Mouse (Mus musculus): ENCODE data around the gene Cep68.

Cep68 gene

DNA sequence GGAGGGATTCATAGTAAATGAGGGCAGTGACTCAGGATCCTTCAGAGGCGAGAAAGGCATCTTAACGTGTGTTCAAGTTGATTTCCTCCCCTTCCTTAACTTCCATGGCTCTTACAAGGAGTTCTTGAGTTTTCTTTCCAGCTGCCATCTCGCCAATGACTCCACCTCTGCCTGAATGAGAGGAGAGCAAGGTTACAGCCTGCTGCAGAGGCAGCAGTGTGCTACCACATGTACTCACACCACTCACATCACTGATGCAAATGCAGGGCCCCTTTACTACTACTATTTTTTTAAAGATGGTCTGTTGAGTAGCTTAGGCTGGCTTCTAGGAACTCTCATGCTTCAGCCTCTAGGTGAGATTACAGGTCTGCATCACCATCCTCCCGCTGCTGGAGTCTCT, 19.9 kb downstream of the Cep68 start:
- POLR2A ChIA-PET: interaction anchor here in 3 of 4 experiments (0.7 to 7.0 kb wide), 25 partner anchors 9 to 105 kb away, joined by 3 to 79 read pairs (median 13); partner anchors contain the start of genes Rab1a (in 3 of the 3), Cep68 (in 2 of the 3) and Slc1a4 (in 1 of the 3)
- CTCF ChIA-PET: no interaction called here

DNA sequence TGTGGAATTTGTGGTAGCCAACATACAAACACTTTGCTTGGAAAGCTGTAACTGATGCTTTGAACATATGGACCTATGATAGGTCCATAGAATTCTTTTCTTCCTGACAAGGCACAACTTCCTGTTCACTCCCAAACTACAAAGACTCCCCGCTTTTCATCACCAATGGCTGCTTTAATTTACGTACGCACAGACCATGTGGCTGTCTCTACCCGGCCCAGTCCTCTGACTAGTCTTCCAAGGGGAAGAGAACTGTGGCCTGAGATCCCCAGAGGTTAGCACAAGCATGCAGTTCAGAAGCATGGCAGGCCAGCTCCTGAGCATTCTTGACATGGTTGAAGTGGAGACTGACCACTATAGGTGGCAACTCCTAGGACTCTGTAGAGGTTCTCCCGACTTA, 20.6 kb downstream of the Cep68 start:
- ChIA-PET POLR2A (interaction anchor here in 3 of 4 experiments (0.8 to 7.0 kb wide), 20 partner anchors 8 to 112 kb away, joined by 3 to 79 read pairs (median 9); partner anchors contain the start of genes Rab1a (in 3 of the 3) and Cep68 (in 2 of the 3)), CTCF (no interaction called here)

DNA sequence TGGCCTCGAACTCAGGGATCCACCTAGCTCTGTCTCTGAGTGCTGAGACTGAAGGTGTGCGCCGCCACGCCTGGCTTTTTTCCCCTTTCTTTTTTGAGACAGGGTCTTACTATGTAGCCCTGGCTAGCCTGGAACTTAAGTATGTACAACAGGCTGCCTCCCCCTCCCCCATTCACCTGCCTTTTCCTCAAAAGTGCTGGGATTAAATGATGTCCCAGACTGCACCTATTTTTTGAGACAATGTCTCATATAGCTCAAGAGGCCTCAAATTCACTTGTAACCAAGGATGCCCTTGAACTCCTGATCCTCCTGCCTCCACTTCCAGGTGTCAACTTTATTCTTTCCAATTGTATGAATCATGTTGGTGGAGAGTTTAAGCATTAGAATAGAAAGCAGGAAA, 23.3 kb downstream of the Cep68 start:
- POLR2A ChIA-PET: interaction anchor here in 2 of 4 experiments (0.8 to 7.0 kb wide), 12 partner anchors 9 to 258 kb away, joined by 3 to 56 read pairs (median 5); partner anchors contain the start of genes Actr2 (in 1 of the 2) and Cep68 (in 1 of the 2)
- CTCF ChIA-PET: interaction anchor here in 2 of 4 experiments (0.6 kb wide), 2 partner anchors 10 to 12 kb away, joined by 3 read pairs; no protein-coding TSS in a partner anchor

DNA sequence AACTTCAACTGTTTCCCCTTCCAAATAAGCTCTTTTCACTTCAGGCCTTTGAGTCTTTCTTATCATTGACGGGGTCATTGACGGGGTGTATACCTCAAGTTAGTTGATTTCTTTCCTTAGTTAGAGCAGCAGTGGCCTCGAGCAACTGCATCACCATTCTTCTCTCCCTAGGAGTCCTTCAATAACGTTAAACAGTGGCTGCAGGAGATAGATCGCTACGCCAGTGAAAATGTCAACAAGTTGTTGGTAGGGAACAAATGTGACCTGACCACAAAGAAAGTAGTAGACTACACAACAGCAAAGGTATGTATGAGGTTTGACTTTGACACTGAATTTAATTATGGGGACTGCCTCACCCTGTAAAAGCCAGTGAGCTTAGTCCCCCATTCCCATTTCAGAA, 25.0 kb downstream of the Cep68 start:
- CTCF ChIA-PET: interaction anchor here in 1 of 4 experiments (1.8 to 2.0 kb wide), 2 partner anchors 19 to 23 kb away, joined by 4 read pairs; partner anchors contain the start of gene Rab1a
- POLR2A ChIA-PET: interaction anchor here in 3 of 4 experiments (0.6 to 5.9 kb wide), 15 partner anchors 8 to 111 kb away, joined by 3 to 56 read pairs (median 4); partner anchors contain the start of genes Actr2 (in 1 of the 3), Cep68 (in 1 of the 3) and Rab1a (in 1 of the 3)

DNA sequence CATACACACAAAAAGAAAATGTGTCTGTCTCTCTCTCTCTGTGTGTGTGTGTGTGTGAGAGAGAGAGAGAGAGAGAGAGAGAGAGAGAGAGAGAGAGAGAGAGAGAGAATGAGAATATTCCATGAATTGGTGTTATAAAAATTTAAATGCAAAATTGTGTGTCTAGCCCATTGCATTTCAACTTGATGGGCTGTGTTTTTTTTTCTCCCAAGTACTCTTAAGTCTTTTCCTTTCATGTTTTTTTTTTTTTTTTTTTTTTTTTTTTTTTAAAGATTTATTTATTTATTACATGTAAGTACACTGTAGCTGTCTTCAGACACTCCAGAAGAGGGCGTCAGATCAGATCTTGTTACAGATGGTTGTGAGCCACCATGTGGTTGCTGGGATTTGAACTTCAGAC, 27.6 kb downstream of the Cep68 start:
- ChIA-PET POLR2A (interaction anchor here (0.6 to 12.1 kb wide), 16 partner anchors 7 to 1030 kb away, joined by 3 to 200 read pairs (median 4); partner anchors contain the start of gene Rab1a (in 1 of the 4)), CTCF (interaction anchor here in 3 of 4 experiments (0.6 to 1.1 kb wide), 4 partner anchors 9 to 386 kb away, joined by 3 to 5 read pairs (median 4); partner anchors contain the start of gene Cep68 (in 1 of the 3))

DNA sequence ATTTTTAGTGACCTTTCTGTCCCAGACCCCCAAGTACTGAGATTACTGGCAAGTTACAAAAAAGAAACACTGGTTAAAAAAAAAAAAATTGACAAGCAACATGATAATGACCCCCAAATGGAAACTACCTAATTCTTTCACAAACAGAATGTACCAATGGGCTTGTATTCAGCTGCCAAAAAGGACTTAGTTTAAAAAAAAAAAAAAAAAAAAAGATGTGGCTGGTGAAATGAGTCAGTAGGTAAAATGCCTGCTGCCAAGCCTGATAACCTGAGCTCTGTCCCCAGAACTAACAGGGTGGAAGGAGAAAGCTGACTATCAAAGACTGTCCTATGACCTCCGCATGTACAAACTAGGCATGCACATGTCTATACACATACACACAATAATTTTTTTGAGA, 32.0 kb downstream of the Cep68 start:
- ChIA-PET POLR2A (interaction anchor here (0.5 to 12.1 kb wide), 15 partner anchors 10 to 254 kb away, joined by 3 to 200 read pairs (median 4); partner anchors contain the start of genes Actr2 (in 1 of the 4) and Rab1a (in 1 of the 4)), CTCF (interaction anchor here (0.6 to 2.4 kb wide), 7 partner anchors 15 to 660 kb away, joined by 3 to 14 read pairs (median 5); no protein-coding TSS in a partner anchor)

DNA sequence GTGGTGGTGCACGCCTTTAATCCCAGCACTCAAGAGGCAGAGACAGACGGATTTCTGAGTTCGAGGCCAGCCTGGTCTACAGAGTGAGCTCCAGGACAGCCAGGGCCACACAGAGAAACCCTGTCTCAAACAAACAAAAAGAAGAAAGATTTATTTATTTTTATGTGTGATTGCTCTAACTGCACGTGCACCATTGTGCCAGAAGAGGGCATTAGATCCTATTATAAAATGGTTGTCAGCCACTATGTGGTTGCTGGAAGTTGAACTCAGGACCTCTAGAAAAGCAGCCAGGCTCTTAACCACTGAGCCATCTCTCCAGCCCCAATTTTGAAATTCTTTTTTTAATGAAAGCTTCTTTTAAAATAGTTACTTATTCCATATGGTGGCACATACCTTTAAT, 32.8 kb downstream of the Cep68 start:
- POLR2A ChIA-PET: interaction anchor here in 3 of 4 experiments (0.7 to 12.1 kb wide), 23 partner anchors 8 to 469 kb away, joined by 3 to 200 read pairs (median 5); partner anchors contain the start of genes Rab1a (in 2 of the 3), Actr2 (in 1 of the 3), Cep68 (in 1 of the 3) and Slc1a4 (in 1 of the 3)
- CTCF ChIA-PET: interaction anchor here in 3 of 4 experiments (0.7 to 2.6 kb wide), 9 partner anchors 9 to 257 kb away, joined by 3 to 8 read pairs (median 4); no protein-coding TSS in a partner anchor

DNA sequence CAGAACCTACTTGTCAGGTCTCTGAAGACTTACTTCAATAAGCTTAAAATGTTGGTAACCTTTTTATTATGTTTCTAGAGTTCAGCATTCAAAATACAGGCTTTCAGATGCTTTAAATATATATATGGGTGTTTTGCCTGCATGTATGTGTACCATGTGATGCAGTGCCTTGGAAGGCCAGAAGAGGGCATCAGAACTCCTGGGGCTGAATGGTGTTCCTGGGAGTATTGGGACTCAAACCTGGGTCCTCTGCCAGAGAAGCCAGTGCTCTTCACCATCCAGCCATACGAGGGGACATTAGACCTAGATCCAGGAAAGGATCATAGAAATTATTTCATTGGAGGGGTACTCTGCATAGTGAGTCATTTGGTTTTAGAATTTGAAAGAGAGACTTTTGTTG, 34.5 kb downstream of the Cep68 start:
- POLR2A ChIA-PET: interaction anchor here (0.6 to 12.1 kb wide), 32 partner anchors 8 to 417 kb away, joined by 3 to 200 read pairs (median 4); partner anchors contain the start of genes Rab1a (in 3 of the 4), Cep68 (in 1 of the 4) and Slc1a4 (in 1 of the 4)
- CTCF ChIA-PET: interaction anchor here in 3 of 4 experiments (0.7 to 2.6 kb wide), 10 partner anchors 10 to 185 kb away, joined by 3 to 8 read pairs (median 4); partner anchors contain the start of gene Rab1a (in 2 of the 3)

DNA sequence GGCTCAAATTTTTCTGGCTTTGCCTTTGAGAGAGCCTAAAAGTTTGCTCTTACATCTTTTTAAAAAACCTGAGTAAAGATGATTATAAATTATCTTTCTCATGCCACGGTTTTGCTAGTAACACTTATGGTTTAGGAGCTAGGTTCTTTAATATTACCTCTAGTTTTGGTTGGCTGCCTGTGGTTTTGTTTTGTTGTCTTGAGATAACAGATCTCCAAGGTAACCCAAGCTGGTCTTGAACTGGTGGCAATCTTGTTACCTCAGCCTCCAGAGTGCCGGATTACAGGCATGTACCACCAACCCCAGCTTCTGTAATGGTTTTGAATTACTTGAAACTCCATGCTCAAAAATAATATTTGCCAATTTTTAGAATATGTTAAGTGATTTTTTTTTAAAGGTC, 37.4 kb downstream of the Cep68 start:
- CTCF ChIA-PET: no interaction called here
- POLR2A ChIA-PET: interaction anchor here in 3 of 4 experiments (0.7 to 12.1 kb wide), 22 partner anchors 7 to 126 kb away, joined by 3 to 200 read pairs (median 4); partner anchors contain the start of genes Rab1a (in 3 of the 3), Cep68 (in 1 of the 3) and Slc1a4 (in 1 of the 3)

DNA sequence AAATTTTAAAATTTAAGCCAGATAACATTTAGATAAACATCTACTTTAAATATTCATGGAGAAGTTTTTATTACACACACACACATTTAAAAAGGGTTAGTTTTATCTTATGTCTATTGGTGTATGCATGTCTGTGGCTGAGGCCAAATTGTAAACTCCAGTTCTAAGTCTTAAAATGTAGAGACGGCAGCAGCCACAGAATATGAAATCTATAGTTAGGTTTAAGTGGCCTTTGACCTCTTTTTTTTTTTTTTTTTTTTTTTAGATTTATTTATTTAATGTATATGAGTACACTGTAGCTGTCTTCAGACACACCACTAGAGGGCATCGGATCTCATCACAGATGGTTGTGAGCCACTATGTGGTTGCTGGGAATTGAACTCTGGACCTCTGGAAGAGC, 41.6 kb downstream of the Cep68 start:
- CTCF ChIA-PET: interaction anchor here in 1 of 4 experiments (0.6 to 1.1 kb wide), 2 partner anchors 11 to 83 kb away, joined by 3 read pairs; no protein-coding TSS in a partner anchor
- POLR2A ChIA-PET: interaction anchor here in 3 of 4 experiments (0.7 to 13.8 kb wide), 9 partner anchors 8 to 487 kb away, joined by 3 to 200 read pairs (median 7); partner anchors contain the start of gene Cep68 (in 1 of the 3)

DNA sequence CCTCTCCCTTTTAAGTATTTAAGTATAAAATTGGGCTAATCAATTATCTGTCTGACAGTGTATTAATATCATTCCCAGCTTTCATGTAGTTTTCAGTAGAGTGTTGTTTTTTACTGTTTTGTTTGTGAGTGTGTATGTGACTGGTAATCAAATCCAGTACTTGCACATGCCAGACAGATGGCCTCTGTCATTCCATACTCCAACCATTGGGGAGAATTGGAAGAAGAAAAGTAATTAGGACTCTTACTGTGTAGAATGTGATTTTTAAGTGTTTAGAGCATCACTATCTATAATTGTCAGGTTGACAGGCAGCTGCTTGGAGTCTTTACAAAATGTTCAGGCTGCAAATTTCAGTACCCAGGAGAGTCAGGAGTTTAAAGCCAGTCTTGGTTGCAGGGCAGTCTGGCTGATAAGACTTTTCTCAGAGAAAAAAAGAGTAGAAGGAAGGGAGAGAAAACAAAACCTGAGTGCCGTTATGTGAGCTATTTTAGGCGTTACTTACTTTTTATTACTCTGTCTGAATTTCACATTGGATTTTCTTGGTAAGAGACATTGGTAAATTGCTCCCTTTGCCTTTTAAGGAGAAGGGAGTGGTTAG, 42.5 kb downstream of the Cep68 start:
- CTCF ChIA-PET: interaction anchor here in 1 of 4 experiments (1.1 kb wide), 1 partner anchor 10 kb away, joined by 3 read pairs; no protein-coding TSS in a partner anchor
- POLR2A ChIA-PET: interaction anchor here (0.5 to 13.8 kb wide), 31 partner anchors 8 to 281 kb away, joined by 3 to 200 read pairs (median 6); partner anchors contain the start of genes Slc1a4 (in 2 of the 4) and Cep68 (in 1 of the 4)

DNA sequence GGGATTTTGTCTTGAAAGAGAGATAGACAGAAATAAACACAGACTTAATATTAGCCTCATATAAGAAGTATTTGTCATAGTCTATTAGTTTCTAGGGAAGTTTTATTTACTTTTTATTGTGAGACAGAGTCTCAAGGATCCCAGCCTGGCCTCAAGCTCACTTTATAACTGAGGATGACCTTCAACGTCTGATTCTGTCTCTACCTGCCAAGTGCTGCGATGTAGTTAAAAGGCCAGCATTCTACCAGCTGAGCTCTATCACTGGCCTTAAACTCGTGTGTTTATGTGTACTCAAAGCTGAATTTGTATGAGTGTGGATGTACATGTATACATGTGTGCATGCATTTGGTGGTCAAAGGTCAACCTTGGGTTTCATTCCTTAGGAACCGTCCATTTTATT, 43.7 kb downstream of the Cep68 start:
- CTCF ChIA-PET: interaction anchor here in 2 of 4 experiments (1.1 to 1.5 kb wide), 2 partner anchors 9 to 27 kb away, joined by 4 to 5 read pairs; no protein-coding TSS in a partner anchor

DNA sequence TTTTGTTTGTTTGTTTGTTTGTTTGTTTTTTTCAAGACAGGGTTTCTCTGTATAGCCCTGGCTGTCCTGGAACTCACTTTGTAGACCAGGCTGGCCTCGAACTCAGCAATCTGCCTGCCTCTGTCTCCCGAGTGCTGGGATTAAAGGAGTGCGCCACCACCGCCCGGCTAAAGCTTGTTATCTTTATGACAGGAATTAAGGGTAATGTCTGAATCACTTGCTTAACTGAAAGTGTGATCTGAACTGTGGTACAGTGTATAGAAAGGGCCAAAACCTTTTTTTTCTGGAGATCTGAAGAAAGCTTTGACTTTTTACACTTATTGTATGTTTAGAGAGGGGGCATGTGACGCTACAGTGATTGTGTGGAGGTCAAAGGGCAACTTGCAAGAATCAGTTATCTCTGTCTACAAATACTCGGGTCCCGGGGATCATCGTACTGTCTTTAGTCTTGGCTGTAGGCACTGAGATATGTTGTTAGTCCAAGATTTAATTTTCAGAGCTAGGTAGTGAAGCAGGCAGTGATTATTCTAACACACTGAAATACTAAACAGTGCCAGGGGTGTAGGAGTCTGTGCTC, 44.3 kb downstream of the Cep68 start:
- ChIA-PET CTCF (interaction anchor here in 2 of 4 experiments (1.1 to 1.5 kb wide), 2 partner anchors 9 to 27 kb away, joined by 4 to 5 read pairs; no protein-coding TSS in a partner anchor), POLR2A (interaction anchor here in 2 of 4 experiments (0.5 to 13.8 kb wide), 35 partner anchors 8 to 427 kb away, joined by 3 to 200 read pairs (median 8); partner anchors contain the start of genes Cep68 (in 2 of the 2), Actr2 (in 1 of the 2) and Slc1a4 (in 1 of the 2))

More for the DNA sequence above, 43.7 kb downstream of the Cep68 start:
- POLR2A ChIA-PET: interaction anchor here in 3 of 4 experiments (0.7 to 13.8 kb wide), 33 partner anchors 9 to 426 kb away, joined by 3 to 200 read pairs (median 6); partner anchors contain the start of genes Cep68 (in 2 of the 3), Actr2 (in 1 of the 3) and Slc1a4 (in 1 of the 3)

DNA sequence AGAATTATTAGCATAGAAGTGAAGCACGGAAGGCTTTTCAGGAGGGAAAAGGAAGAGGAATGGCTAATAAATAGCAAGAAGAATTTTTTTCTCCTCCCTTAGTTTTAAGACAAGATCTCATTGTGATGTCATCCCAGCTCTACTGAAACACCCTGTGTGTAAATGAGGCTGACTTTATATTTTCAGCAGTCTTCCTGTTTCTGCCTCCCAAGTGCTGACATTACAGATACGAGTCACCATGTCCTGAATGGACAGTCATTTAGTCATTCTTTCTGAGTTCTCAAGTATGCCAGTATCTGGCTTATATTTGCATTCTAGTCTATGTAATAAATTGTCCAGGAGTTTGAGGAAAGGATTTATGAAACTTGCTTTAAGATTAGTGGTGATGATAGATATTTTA, 44.9 kb downstream of the Cep68 start:
- CTCF ChIA-PET: interaction anchor here in 1 of 4 experiments (1.5 kb wide), 1 partner anchor 10 kb away, joined by 5 read pairs; no protein-coding TSS in a partner anchor
- POLR2A ChIA-PET: interaction anchor here in 3 of 4 experiments (0.5 to 13.8 kb wide), 29 partner anchors 8 to 427 kb away, joined by 3 to 200 read pairs (median 11); partner anchors contain the start of gene Actr2 (in 1 of the 3)

DNA sequence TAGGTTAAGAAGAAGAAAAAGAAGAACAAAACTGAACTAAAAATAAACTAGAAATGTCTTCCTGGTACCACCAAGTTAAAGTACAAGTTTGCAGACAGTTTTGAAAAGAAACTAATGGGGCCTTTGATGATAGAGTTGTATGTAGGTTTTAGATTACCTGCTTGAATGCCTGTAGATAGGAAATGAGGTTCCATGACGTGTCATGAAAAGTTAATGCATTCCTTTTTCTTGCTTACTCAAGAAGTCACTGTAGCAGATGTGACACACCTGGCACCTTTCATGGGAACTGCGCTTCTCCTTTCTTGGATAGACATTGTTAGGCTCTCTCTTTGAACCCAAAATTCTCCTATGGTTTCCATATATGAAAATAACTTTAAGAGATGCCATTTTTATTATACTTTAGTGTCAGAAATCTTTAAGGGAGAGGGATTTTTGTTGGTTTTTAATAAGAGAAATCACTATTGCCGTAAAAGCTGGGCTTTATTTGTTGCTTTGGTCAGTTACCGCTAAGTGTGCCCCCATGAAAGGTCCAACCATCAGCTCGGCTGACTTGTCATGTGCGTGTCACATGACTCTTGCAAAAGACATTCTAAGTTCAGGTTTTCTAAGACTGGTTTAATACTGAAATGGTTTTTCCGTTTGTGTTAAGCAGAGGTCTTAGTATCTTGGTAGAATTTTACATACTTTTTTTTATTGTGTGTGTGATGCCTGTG, 46.8 kb downstream of the Cep68 start:
- CTCF ChIA-PET: interaction anchor here in 3 of 4 experiments (0.5 to 1.7 kb wide), 4 partner anchors 12 to 301 kb away, joined by 3 to 7 read pairs (median 4); no protein-coding TSS in a partner anchor
- POLR2A ChIA-PET: interaction anchor here (0.6 to 13.8 kb wide), 71 partner anchors 7 to 429 kb away, joined by 3 to 200 read pairs (median 10); partner anchors contain the start of genes Cep68 (in 3 of the 4), Actr2 (in 2 of the 4) and Slc1a4 (in 2 of the 4)

DNA sequence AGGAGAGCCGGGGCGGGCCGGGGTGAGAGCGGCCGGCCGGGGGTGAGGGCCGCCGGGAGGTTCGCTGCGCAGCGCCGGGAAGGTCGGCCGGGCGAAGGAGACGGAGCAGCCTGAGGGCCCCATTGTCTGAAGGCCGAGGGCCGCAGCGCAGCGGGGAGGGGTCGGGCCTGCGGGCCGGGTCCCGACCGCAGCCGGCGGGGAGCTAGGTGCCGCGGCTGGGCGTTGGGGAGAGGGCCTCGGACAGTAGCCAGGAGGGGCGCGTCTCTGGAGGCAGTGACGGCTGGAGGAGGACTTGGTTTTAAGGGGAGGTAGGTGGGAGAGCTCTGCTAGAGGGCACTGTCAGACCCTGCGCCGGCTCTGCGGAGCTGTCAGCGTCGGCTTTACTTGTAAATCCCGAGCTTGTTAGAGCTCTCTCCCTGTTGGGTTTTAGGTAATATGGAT, 47.5 kb downstream of the Cep68 start:
- CTCF ChIA-PET: interaction anchor here (0.5 to 1.7 kb wide), 17 partner anchors 13 to 199 kb away, joined by 3 to 10 read pairs (median 3); partner anchors contain the start of gene Slc1a4 (in 1 of the 4)

More for the DNA sequence above, 47.5 kb downstream of the Cep68 start:
- POLR2A ChIA-PET: interaction anchor here (0.6 to 13.8 kb wide), 114 partner anchors 10 to 538 kb away, joined by 3 to 200 read pairs (median 7); partner anchors contain the start of genes Actr2 (in 3 of the 4), Cep68 (in 3 of the 4), Slc1a4 (in 3 of the 4) and Sertad2 (in 1 of the 4)

Data from embryonic stem cell, embryonic (primary cell).